Mouse (Mus musculus): Measurements from ENCODE around the gene Grk4. TPM values are rescaled to one million over a fixed set of nuclear protein-coding genes. Genes with fewer than 3 reads are reported as not detected.

Grk4 gene
- polyA plus RNA-seq, 2 experiments = 0.44 to 0.91 TPM

DNA sequence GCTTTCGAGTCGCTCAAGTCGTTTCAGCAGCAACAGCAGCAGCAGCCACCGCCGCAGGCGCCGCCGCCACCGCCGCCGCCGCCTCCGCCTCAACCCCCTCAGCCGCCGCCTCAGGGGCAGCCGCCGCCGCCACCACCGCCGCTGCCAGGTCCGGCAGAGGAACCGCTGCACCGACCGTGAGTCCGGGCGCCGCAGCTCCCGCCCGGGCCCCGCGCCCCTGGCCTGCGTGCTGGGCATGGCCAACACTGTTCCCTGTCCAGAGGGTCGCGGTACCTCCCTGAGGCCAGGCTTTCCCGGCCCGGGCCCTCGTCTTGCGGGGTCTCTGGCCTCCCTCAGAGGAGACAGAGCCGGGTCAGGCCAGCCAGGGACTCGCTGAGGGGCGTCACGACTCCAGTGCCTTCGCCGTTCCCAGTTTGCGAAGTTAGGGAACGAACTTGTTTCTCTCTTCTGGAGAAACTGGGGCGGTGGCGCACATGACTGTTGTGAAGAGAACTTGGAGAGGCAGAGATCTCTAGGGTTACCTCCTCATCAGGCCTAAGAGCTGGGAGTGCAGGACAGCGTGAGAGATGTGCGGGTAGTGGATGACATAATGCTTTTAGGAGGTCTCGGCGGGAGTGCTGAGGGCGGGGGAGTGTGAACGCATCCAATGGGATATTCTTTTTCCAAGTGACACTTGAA lies 101.9 kb downstream of the Grk4 start:
- Histone ChIP-seq H3K9ac (replicated peaks) (peak overlapping the region; percentile 96), H3K4me3 (ENCODE audit: insufficient read depth in 1 of 2, low read depth in 2 of 2, low read length in 2 of 2) (peak overlapping the region; percentile 88 to 96), H3K4me1 (replicated peaks; ENCODE audit: control insufficient read depth in 2 of 2, insufficient read depth in 2 of 2, low read length in 1 of 2) (peaks cover 12 to 24% of the 10 kb centered on the region in 2 experiments), H3K36me3 (replicated peaks; ENCODE audit: control insufficient read depth, insufficient read depth, low read depth) (no peaks in the 10 kb centered on the region), H3K27ac (peak overlapping the region; percentile 73), H3K27me3 (ENCODE audit: control insufficient read depth, insufficient read depth, low read length) (no peaks in the 10 kb centered on the region; the same call in 1 of the 2 replicates), H3K4me2 (ENCODE audit: low read depth) (peak overlapping the region; percentile 99), H3K9me3 (ENCODE audit: control insufficient read depth, low read length) (no peaks in the 10 kb centered on the region)
- peak; percentile 59 for ATAC-seq (ENCODE audit: insufficient read depth)
- DNase-seq (ENCODE audit: low read depth in 3 of 3, low spot score in 3 of 3) = peak; percentile 29 to 63 (median 31)
- TF ChIP-seq CTCF (IDR thresholded peaks at IDR 0.05; ENCODE audit: low read depth) (no peak), EP300 (IDR thresholded peaks at IDR 0.05; ENCODE audit: low read depth) (no peak)
- WGBS (ENCODE audit: insufficient replicate concordance) = under 1% methylated on average over 50 of the region's 54 CpGs

DNA sequence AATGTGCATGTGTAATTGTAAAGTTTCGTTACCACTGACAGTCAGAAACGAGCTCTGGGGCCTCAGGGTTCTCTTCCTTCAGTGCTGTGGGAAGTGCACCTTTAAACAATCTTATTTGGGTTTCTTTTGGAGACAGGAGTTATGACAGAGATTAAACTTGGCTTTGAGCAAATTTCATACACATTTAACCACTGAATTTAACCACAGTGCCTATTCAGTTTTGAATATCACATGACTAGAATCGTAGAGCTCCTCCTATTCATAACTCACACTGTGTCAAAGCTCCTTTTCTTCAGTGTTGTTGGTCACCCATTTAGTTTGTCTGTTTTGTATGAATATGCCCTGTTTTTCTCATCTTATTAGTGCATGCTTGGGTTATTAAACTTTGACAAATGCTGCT lies 111.6 kb downstream of the Grk4 start:
- H3K27ac ChIP-seq = no peak overlapping the region
- H3K9ac ChIP-seq (replicated peaks) = no peak overlapping the region
- H3K27me3 ChIP-seq (ENCODE audit: control insufficient read depth, insufficient read depth, low read length) = no peaks in the 10 kb centered on the region
- H3K9me3 ChIP-seq (ENCODE audit: control insufficient read depth, low read length) = no peaks in the 10 kb centered on the region
- no peaks in the 10 kb centered on the region for H3K36me3 ChIP-seq (replicated peaks; ENCODE audit: control insufficient read depth, insufficient read depth, low read depth)
- peaks cover 5 to 15% of the 10 kb centered on the region in 2 experiments; a peak in 3 of 4 replicates for H3K4me1 ChIP-seq (replicated peaks; ENCODE audit: control insufficient read depth in 2 of 2, insufficient read depth in 2 of 2, low read length in 1 of 2)
- no peak for ATAC-seq (ENCODE audit: insufficient read depth)
- TF ChIP-seq CTCF (IDR thresholded peaks at IDR 0.05; ENCODE audit: low read depth) (no peak), EP300 (IDR thresholded peaks at IDR 0.05; ENCODE audit: low read depth) (no peak)
- 79% methylated on average over 3 of the region's 3 CpGs for WGBS (ENCODE audit: insufficient replicate concordance)
- no peak for DNase-seq (ENCODE audit: low read depth in 3 of 3, low spot score in 3 of 3)
- H3K4me3 ChIP-seq (ENCODE audit: insufficient read depth in 1 of 2, low read depth in 2 of 2, low read length in 2 of 2) = no peak overlapping the region
- H3K4me2 ChIP-seq (ENCODE audit: low read depth) = no peak overlapping the region

- DNase-seq (ENCODE audit: low read depth in 3 of 3, low spot score in 3 of 3) = no peak
- 85% methylated on average over 4 of the region's 4 CpGs for WGBS (ENCODE audit: insufficient replicate concordance)
Observed at GRCm38 (mm10) chr5:34772696-34773245, 112.6 kb downstream of the Grk4 start.

DNA sequence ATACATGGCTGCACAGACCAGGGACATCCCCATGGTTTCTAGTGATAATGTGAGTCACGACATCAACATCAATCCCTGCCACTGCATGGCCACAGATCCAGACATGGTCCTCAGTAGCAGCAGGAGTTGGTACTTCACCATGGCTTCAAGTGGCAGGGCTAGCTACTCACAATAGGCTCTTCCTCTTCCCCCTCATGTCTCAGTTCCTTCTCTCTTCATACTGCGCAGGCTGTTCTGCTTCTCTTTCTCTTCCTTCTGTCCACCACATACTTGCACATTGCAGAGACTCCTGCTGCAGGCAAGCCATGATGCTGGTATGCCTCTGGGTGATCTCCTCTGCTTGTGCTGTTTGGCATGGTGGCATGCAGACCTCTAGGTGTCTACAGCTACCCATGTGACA lies 113.2 kb downstream of the Grk4 start:
- TF ChIP-seq EP300 (IDR thresholded peaks at IDR 0.05; ENCODE audit: low read depth) (no peak), CTCF (IDR thresholded peaks at IDR 0.05; ENCODE audit: low read depth) (no peak)

More at GRCm38 (mm10) chr5:34772696-34773245, 112.6 kb downstream of the Grk4 start:
- no peak for TF ChIP-seq CTCF (IDR thresholded peaks at IDR 0.05; ENCODE audit: low read depth)
- no peak for TF ChIP-seq EP300 (IDR thresholded peaks at IDR 0.05; ENCODE audit: low read depth)
- H3K4me2 ChIP-seq (ENCODE audit: low read depth) = no peak overlapping the region
- H3K9ac ChIP-seq (replicated peaks) = no peak overlapping the region
- H3K36me3 ChIP-seq (replicated peaks; ENCODE audit: control insufficient read depth, insufficient read depth, low read depth) = no peaks in the 10 kb centered on the region
- H3K27ac ChIP-seq = no peak overlapping the region
- ATAC-seq (ENCODE audit: insufficient read depth) = no peak
- peaks cover 2 to 9% of the 10 kb centered on the region in 2 experiments; a peak in 3 of 4 replicates for H3K4me1 ChIP-seq (replicated peaks; ENCODE audit: control insufficient read depth in 2 of 2, insufficient read depth in 2 of 2, low read length in 1 of 2)
- no peak overlapping the region for H3K4me3 ChIP-seq (ENCODE audit: insufficient read depth in 1 of 2, low read depth in 2 of 2, low read length in 2 of 2)
- H3K27me3 ChIP-seq (ENCODE audit: control insufficient read depth, insufficient read depth, low read length) = no peaks in the 10 kb centered on the region
- no peaks in the 10 kb centered on the region for H3K9me3 ChIP-seq (ENCODE audit: control insufficient read depth, low read length)

GRCm38 (mm10) chr5:34785027-34785426 lies 124.8 kb downstream of the Grk4 start:
- no peak for TF ChIP-seq EP300 (IDR thresholded peaks at IDR 0.05; ENCODE audit: low read depth)
- no peak for TF ChIP-seq CTCF (IDR thresholded peaks at IDR 0.05; ENCODE audit: low read depth)
- no peak for DNase-seq (ENCODE audit: low read depth in 3 of 3, low spot score in 3 of 3)
- Histone ChIP-seq H3K27ac (no peak overlapping the region), H3K9ac (replicated peaks) (no peak overlapping the region), H3K4me1 (replicated peaks; ENCODE audit: control insufficient read depth in 2 of 2, insufficient read depth in 2 of 2, low read length in 1 of 2) (no peaks in the 10 kb centered on the region; a peak in 1 of 4 replicates), H3K9me3 (ENCODE audit: control insufficient read depth, low read length) (no peaks in the 10 kb centered on the region), H3K4me2 (ENCODE audit: low read depth) (no peak overlapping the region), H3K4me3 (ENCODE audit: insufficient read depth in 1 of 2, low read depth in 2 of 2, low read length in 2 of 2) (no peak overlapping the region), H3K36me3 (replicated peaks; ENCODE audit: control insufficient read depth, insufficient read depth, low read depth) (no peaks in the 10 kb centered on the region; the same call in none of the 2 replicates), H3K27me3 (ENCODE audit: control insufficient read depth, insufficient read depth, low read length) (no peaks in the 10 kb centered on the region)
- WGBS (ENCODE audit: insufficient replicate concordance) = 69% methylated on average over 3 of the region's 3 CpGs
- no peak for ATAC-seq (ENCODE audit: insufficient read depth)

More for the DNA sequence above, 113.2 kb downstream of the Grk4 start:
- Histone ChIP-seq H3K4me1 (replicated peaks; ENCODE audit: control insufficient read depth in 2 of 2, insufficient read depth in 2 of 2, low read length in 1 of 2) (0 out of 4 replicates have a peak, but pooled peaks cover 0 to 3% of the 10 kb centered on the region in 2 experiments), H3K27ac (no peak overlapping the region), H3K9ac (replicated peaks) (no peak overlapping the region), H3K4me3 (ENCODE audit: insufficient read depth in 1 of 2, low read depth in 2 of 2, low read length in 2 of 2) (no peak overlapping the region), H3K36me3 (replicated peaks; ENCODE audit: control insufficient read depth, insufficient read depth, low read depth) (no peaks in the 10 kb centered on the region), H3K27me3 (ENCODE audit: control insufficient read depth, insufficient read depth, low read length) (no peaks in the 10 kb centered on the region), H3K4me2 (ENCODE audit: low read depth) (no peak overlapping the region), H3K9me3 (ENCODE audit: control insufficient read depth, low read length) (no peaks in the 10 kb centered on the region)
- ATAC-seq (ENCODE audit: insufficient read depth) = no peak
- 66% methylated on average over 2 of the region's 2 CpGs for WGBS (ENCODE audit: insufficient replicate concordance)
- DNase-seq (ENCODE audit: low read depth in 3 of 3, low spot score in 3 of 3) = no peak

Data from liver, embryonic 14.5 days (tissue).